Mouse (Mus musculus) stomach, embryonic 15.5 days (tissue): ENCODE results near the gene Nfib. TPM values are rescaled to one million over a fixed set of nuclear protein-coding genes. Genes with fewer than 3 reads are reported as not detected.

ENCODE experiments used
- ATAC-seq: fragments of 200-750 bp; cut with Nextera tagmentation; 2 replicates; pipeline ENCODE4 v1.8.0; 2017; ENCODE audit warnings: low read depth, moderate number of reproducible peaks, moderate TSS enrichment; ENCODE audit not compliant: insufficient read depth, low FRiP score
- H3K27ac ChIP-seq: fragments of 300-500 bp; sonication (generic); 2 replicates; pipeline ENCODE4 v1.5.1; 2015; ENCODE audit warnings: mild to moderate bottlenecking, inconsistent platforms
- H3K27me3 ChIP-seq: fragments of 300-500 bp; sonication (generic); replicated peaks from 2 replicates; pipeline ENCODE4 v1.6.1; 2015; ENCODE audit warnings: inconsistent platforms
- H3K36me3 ChIP-seq: fragments of 300-500 bp; sonication (generic); 2 replicates; pipeline ENCODE4 v1.6.1; 2015; ENCODE audit warnings: inconsistent platforms
- H3K4me1 ChIP-seq: fragments of 300-500 bp; sonication (generic); 2 replicates; pipeline ENCODE4 v1.6.1; 2015; ENCODE audit warnings: inconsistent platforms
- H3K4me2 ChIP-seq: fragments of 300-500 bp; sonication (generic); 2 replicates; pipeline ENCODE4 v1.6.1; 2015; ENCODE audit warnings: mild to moderate bottlenecking, inconsistent platforms
- H3K4me3 ChIP-seq: fragments of 300-500 bp; sonication (generic); replicated peaks from 2 replicates; pipeline ENCODE4 v1.5.1; 2015; ENCODE audit warnings: inconsistent platforms
- H3K9ac ChIP-seq: fragments of 300-500 bp; sonication (generic); 2 replicates; pipeline ENCODE4 v1.6.1; 2015; ENCODE audit warnings: inconsistent platforms
- H3K9me3 ChIP-seq: fragments of 300-500 bp; sonication (generic); 2 replicates; pipeline ENCODE4 v1.6.1; 2016; ENCODE audit warnings: inconsistent platforms
- WGBS: fragments of 180-500 bp; shearing (Covaris S2); methylation state at CpG from one replicate; pipeline ENCODE4 v1.1.7; 2015; 5-methylcytosine and 5-hydroxymethylcytosine counted together
- polyA plus RNA-seq: library from polyadenylated mRNA; unstranded; fragments of >200 nt; fragmentation: Nextera tagmentation; extraction: Ambion mirVana; gene quantifications from 2 replicates; pipeline ENCODE4 v1.2.1, GENCODE M21; 2015

Nfib gene
- polyA plus RNA-seq, 1 experiment from 2014 or later, result 56.5 TPM

GRCm38 (mm10) chr4:82533231-82533630, 172.3 kb downstream of the Nfib start:
- 34% methylated on average over 3 of the region's 3 CpGs for WGBS
- ATAC-seq, result no peak
- no peak overlapping the region for H3K4me2 ChIP-seq

GRCm38 (mm10) chr4:82532443-82533191, 172.9 kb downstream of the Nfib start:
- no peak overlapping the region for H3K4me2 ChIP-seq
- H3K9ac ChIP-seq, result no peak overlapping the region
- 0 out of 2 replicates have a peak, but pooled peaks cover 4% of the 10 kb centered on the region for H3K27me3 ChIP-seq
- WGBS, result 19% methylated on average over 10 of the region's 11 CpGs
- peak overlapping the region; percentile 73 for H3K27ac ChIP-seq
- H3K36me3 ChIP-seq, result no peaks in the 10 kb centered on the region
- no peaks in the 10 kb centered on the region for H3K9me3 ChIP-seq
- peaks cover 26% of the 10 kb centered on the region for H3K4me1 ChIP-seq
- no peak for ATAC-seq
- H3K4me3 ChIP-seq, result no peak overlapping the region

More at GRCm38 (mm10) chr4:82533231-82533630, 172.3 kb downstream of the Nfib start:
- Histone ChIP-seq H3K27ac (no peak overlapping the region), H3K36me3 (no peaks in the 10 kb centered on the region), H3K27me3 (0 out of 2 replicates have a peak, but pooled peaks cover 4% of the 10 kb centered on the region), H3K9me3 (no peaks in the 10 kb centered on the region), H3K4me3 (no peak overlapping the region), H3K9ac (no peak overlapping the region), H3K4me1 (peaks cover 29% of the 10 kb centered on the region)

GRCm38 (mm10) chr4:82531977-82532376, 173.6 kb downstream of the Nfib start:
- WGBS, result 45% methylated on average over 5 of the region's 5 CpGs
- 0 out of 2 replicates have a peak, but pooled peaks cover 4% of the 10 kb centered on the region for H3K27me3 ChIP-seq
- no peak overlapping the region for H3K9ac ChIP-seq
- no peak overlapping the region for H3K4me3 ChIP-seq
- H3K4me1 ChIP-seq, result peaks cover 19% of the 10 kb centered on the region
- H3K36me3 ChIP-seq, result no peaks in the 10 kb centered on the region
- no peak overlapping the region for H3K4me2 ChIP-seq
- no peaks in the 10 kb centered on the region for H3K9me3 ChIP-seq
- no peak for ATAC-seq
- H3K27ac ChIP-seq, result peak overlapping the region; percentile 73

- Histone ChIP-seq H3K9me3 (no peaks in the 10 kb centered on the region), H3K36me3 (no peaks in the 10 kb centered on the region), H3K9ac (no peak overlapping the region), H3K4me1 (peaks cover 11% of the 10 kb centered on the region), H3K4me2 (no peak overlapping the region), H3K27ac (peak overlapping the region; percentile 73), H3K4me3 (no peak overlapping the region), H3K27me3 (0 out of 2 replicates have a peak, but pooled peaks cover 4% of the 10 kb centered on the region)
- WGBS, result 31% methylated on average over 3 of the region's 3 CpGs
- ATAC-seq, result peak; percentile 63
Measured at GRCm38 (mm10) chr4:82530875-82531353, 174.6 kb downstream of the Nfib start.

GRCm38 (mm10) chr4:82528978-82529377, 176.6 kb downstream of the Nfib start:
- Histone ChIP-seq H3K9ac (no peak overlapping the region), H3K4me2 (no peak overlapping the region), H3K27ac (no peak overlapping the region), H3K9me3 (no peaks in the 10 kb centered on the region), H3K27me3 (no peaks in the 10 kb centered on the region), H3K4me1 (peaks cover 11% of the 10 kb centered on the region), H3K36me3 (no peaks in the 10 kb centered on the region), H3K4me3 (no peak overlapping the region)
- WGBS, result 68% methylated on average over 2 of the region's 2 CpGs
- no peak for ATAC-seq

- no peak overlapping the region for H3K4me3 ChIP-seq
- 93% methylated on average over 4 of the region's 4 CpGs for WGBS
- no peak overlapping the region for H3K9ac ChIP-seq
- H3K4me2 ChIP-seq, result no peak overlapping the region
- H3K27ac ChIP-seq, result no peak overlapping the region
- H3K9me3 ChIP-seq, result no peaks in the 10 kb centered on the region
- no peak for ATAC-seq
- H3K36me3 ChIP-seq, result no peaks in the 10 kb centered on the region
- no peaks in the 10 kb centered on the region for H3K4me1 ChIP-seq
- no peaks in the 10 kb centered on the region for H3K27me3 ChIP-seq
Measured at GRCm38 (mm10) chr4:82519935-82520334, 185.6 kb downstream of the Nfib start.

- Histone ChIP-seq H3K9ac (no peak overlapping the region), H3K9me3 (no peaks in the 10 kb centered on the region), H3K36me3 (no peaks in the 10 kb centered on the region), H3K4me2 (no peak overlapping the region), H3K4me1 (no peaks in the 10 kb centered on the region), H3K27me3 (no peaks in the 10 kb centered on the region), H3K27ac (no peak overlapping the region), H3K4me3 (no peak overlapping the region)
- WGBS, result 100% methylated on average over 1 of the region's 1 CpGs
- no peak for ATAC-seq
Measured at GRCm38 (mm10) chr4:82518132-82518531, 187.4 kb downstream of the Nfib start.

GRCm38 (mm10) chr4:82517311-82517710, 188.2 kb downstream of the Nfib start:
- Histone ChIP-seq H3K27me3 (no peaks in the 10 kb centered on the region), H3K9me3 (no peaks in the 10 kb centered on the region), H3K4me3 (no peak overlapping the region), H3K9ac (no peak overlapping the region), H3K4me2 (no peak overlapping the region), H3K27ac (no peak overlapping the region), H3K4me1 (0 out of 2 replicates have a peak, but pooled peaks cover under 1% of the 10 kb centered on the region), H3K36me3 (no peaks in the 10 kb centered on the region)
- 78% methylated on average over 7 of the region's 7 CpGs for WGBS
- ATAC-seq, result no peak

- WGBS, result 75% methylated on average over 6 of the region's 6 CpGs
- no peak overlapping the region for H3K27ac ChIP-seq
- H3K27me3 ChIP-seq, result no peaks in the 10 kb centered on the region
- no peak for ATAC-seq
- H3K4me2 ChIP-seq, result no peak overlapping the region
- H3K9ac ChIP-seq, result no peak overlapping the region
- no peak overlapping the region for H3K4me3 ChIP-seq
- H3K36me3 ChIP-seq, result no peaks in the 10 kb centered on the region
- no peaks in the 10 kb centered on the region for H3K9me3 ChIP-seq
- H3K4me1 ChIP-seq, result peaks cover 4% of the 10 kb centered on the region; the same call in 1 of the 2 replicates
Measured at GRCm38 (mm10) chr4:82516211-82516795, 189.2 kb downstream of the Nfib start.

- Histone ChIP-seq H3K36me3 (no peaks in the 10 kb centered on the region), H3K27ac (no peak overlapping the region), H3K4me2 (no peak overlapping the region), H3K9ac (no peak overlapping the region), H3K9me3 (no peaks in the 10 kb centered on the region), H3K4me3 (no peak overlapping the region), H3K4me1 (peaks cover 5% of the 10 kb centered on the region; the same call in 1 of the 2 replicates), H3K27me3 (no peaks in the 10 kb centered on the region)
- WGBS, result 82% methylated on average over 8 of the region's 8 CpGs
- no peak for ATAC-seq
Measured at GRCm38 (mm10) chr4:82514921-82515320, 190.6 kb downstream of the Nfib start.

- Histone ChIP-seq H3K9ac (no peak overlapping the region), H3K27me3 (no peaks in the 10 kb centered on the region), H3K9me3 (no peaks in the 10 kb centered on the region), H3K4me3 (no peak overlapping the region), H3K27ac (no peak overlapping the region), H3K36me3 (no peaks in the 10 kb centered on the region), H3K4me2 (no peak overlapping the region), H3K4me1 (peaks cover 10% of the 10 kb centered on the region; the same call in 1 of the 2 replicates)
- no peak for ATAC-seq
- 38% methylated on average over 1 of the region's 1 CpGs for WGBS
Measured at GRCm38 (mm10) chr4:82514373-82514772, 191.2 kb downstream of the Nfib start.

- Histone ChIP-seq H3K4me3 (peak overlapping the region; percentile 50), H3K4me2 (peak overlapping the region; percentile 73), H3K9ac (no peak overlapping the region; the same call in 1 of the 2 replicates), H3K4me1 (peaks cover 10% of the 10 kb centered on the region; the same call in 1 of the 2 replicates), H3K36me3 (no peaks in the 10 kb centered on the region), H3K27me3 (no peaks in the 10 kb centered on the region), H3K27ac (peak overlapping the region; percentile 95), H3K9me3 (no peaks in the 10 kb centered on the region)
- under 1% methylated on average over 14 of the region's 14 CpGs for WGBS
- no peak for ATAC-seq
Measured at GRCm38 (mm10) chr4:82513426-82513750, 192.2 kb downstream of the Nfib start.
